Mouse (Mus musculus) frontal cortex, postnatal 14 days (tissue): ENCODE data around the gene Rsrc1.

ENCODE experiments used
- DNase-seq, 2 experiments: peaks; one replicate each; pipeline ENCODE4 v3.0.0; 2022; ENCODE audit warnings: low spot score in 2 of 2

The Rsrc1 gene

DNA sequence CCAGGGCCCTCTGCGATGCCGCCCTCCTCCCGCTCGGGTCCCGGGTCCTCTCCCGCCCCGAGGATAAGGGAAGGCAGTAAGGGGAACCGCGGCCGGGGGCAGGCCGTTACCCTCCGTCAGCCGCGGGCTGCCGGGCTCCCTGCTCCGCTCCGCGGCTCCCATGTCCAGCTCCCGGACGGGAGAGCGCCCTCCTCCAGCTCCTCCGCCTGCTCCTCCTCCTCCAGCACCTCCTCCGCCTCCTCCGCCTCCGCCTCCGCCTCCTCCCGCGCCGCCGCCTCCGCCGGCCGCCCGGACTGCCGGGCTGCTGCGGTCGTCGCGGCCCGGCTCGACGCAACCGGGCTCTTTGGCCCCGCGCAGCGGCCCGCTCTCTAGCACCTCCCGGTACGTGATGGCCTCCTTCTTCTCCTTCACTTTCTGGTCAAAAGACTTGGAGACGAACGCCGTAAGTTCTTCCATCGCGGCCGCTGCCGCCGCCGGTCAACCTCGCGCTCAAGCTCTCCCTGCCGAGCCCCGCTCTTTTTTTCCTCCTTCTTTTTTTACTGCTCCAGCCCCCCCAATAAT lies at the start of gene Rsrc1:
TSS of gene Rsrc1 (plus strand) at position 290 of the 561 bp plus-strand sequence.
- no peak for DNase-seq

DNA sequence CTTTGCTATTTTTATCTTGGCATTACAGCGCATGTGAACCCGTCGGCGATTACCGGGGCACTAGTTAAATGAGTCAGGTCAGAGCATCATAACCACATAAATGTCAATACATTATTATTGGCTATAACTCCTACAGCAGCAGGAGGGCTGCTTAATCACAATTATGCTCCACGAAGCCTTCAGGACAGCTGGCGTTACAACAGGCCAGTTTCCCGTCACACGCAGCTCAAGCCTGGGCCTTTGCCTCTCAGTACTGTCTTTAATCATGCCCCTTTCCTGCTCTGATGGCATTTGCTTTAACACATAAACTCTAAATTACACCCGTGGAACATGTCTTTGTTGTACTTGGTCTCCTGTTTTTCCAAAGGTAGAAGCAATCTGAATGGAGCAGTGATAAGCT lies 41.5 kb upstream of the Rsrc1 start:
- no peak for DNase-seq

DNA sequence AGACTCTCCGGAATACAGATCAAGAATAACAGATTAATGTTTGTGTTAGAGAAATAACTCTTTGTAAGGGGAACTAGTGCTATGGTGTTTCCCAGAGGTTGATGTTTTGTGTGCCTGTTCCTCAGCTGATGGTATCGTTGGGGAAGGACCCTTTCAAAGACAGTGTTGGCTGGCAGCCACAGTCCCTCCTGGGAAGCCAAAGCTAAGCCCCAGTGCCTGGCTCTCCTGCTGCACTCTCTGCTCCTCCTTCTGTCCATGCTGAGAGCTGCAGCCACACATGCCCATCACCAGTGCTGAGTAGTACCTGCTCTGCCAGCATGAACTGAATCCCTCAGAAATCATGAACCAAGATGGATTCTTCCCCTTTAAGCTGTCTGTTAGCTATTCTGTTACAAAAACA lies 26.1 kb upstream of the Rsrc1 start:
- DNase-seq: no peak

DNA sequence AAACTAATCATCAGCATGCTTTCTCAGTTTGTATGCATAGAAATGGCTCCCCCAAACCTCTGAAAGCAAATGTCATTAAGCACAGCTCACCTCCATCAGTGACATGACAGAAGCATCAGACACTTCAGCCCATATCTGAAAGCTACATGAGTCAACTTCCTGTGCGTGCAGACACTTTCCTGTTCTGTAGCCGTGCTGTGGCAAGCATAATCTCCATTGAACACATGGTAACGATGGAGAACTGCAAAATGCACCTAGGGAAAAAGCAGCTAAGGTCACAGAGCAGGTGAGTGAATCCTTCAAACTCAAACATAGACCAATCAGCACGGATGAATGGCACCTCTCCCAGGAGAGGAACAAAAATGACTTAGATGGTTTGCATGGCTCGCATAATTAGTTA lies 21.2 kb upstream of the Rsrc1 start:
- DNase-seq: no peak

DNA sequence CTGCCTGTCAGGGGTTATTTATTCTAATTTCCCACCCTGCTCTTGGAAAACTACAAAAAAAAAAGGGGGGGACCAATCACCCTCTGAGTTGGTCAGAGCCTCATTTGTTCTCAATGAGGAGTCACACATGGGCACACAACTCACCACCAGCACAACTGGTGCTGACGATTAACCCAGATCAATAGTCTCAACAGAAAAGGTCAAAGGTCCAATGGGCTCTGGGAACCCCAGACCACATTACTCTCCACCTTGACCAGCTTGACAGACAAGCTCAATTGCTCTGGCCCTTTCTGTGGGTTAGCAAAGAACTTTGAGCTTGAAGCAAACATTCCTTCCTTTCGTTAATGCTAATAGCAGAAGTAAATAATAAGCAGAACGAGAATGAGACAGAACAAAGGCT lies 16.3 kb upstream of the Rsrc1 start:
- DNase-seq: no peak

DNA sequence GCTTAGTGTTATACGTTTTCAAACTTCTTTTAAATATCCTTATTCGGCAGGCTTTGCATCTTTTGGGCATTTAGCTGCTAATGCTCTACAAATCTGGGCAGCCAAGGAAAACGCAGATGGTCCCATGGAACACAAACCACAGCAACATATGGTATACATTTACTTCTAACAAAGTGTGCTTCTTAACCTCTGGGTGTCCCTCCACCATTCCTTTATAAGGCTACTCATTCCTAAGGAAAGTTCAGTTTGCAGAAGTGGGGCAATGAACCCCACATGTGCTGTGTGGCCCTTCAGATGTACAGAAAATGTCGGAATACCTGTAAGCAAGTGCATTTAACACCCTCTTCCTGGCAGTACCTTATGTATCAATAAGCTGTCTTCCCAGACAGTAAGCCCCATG lies 13.7 kb upstream of the Rsrc1 start:
- DNase-seq: no peak

DNA sequence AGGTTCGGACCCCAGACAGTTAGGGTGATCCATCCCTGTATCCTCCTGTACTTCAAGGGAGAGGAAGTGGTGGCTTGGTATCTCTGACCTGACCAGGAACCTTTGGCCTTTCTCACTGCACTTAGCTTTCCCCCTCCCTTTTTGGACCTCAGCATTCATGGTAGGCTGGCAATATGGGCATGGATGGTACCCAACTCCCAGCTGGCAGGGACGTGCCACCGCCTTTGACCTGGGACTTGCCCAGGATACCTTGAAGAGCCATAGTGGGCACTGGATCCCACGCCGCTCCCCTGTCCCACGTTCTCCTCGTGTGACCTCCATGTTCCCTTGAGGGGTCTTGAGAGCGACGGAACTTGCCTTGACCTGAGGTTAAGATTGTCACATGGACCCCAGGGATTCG lies 10.9 kb upstream of the Rsrc1 start:
- no peak for DNase-seq

DNA sequence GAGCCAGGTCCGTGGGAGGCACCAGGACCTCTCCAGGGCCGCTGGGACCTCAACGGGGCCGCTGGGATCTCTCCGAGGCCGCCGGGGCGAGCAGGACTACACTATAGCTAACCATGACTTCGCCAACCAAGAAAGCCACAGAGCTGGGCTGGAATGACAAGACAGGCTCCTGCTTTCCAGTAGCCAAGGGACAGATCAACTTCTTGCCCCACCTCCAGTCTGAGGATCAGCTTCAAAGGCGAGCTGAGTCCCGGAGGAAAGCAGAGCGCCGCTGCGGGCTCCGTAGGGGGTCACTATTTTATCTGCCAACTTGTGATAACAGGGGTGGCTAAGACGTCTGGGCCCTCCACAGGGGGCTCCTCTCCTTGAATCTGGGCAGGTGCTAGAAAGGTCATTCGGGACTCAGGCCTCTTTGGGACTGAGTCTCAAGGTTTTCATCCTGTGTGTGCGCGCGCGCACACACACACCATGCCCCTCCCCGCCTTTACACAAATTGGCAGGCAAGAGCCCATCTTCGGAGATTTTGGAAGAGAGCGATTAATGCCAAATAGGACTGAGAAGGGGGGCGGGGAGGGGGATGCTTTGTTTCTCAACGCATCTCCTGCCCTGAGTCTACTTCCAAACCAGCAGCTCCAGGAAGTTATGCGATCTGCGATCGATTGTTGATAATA lies 10.4 kb upstream of the Rsrc1 start:
- no peak for DNase-seq

DNA sequence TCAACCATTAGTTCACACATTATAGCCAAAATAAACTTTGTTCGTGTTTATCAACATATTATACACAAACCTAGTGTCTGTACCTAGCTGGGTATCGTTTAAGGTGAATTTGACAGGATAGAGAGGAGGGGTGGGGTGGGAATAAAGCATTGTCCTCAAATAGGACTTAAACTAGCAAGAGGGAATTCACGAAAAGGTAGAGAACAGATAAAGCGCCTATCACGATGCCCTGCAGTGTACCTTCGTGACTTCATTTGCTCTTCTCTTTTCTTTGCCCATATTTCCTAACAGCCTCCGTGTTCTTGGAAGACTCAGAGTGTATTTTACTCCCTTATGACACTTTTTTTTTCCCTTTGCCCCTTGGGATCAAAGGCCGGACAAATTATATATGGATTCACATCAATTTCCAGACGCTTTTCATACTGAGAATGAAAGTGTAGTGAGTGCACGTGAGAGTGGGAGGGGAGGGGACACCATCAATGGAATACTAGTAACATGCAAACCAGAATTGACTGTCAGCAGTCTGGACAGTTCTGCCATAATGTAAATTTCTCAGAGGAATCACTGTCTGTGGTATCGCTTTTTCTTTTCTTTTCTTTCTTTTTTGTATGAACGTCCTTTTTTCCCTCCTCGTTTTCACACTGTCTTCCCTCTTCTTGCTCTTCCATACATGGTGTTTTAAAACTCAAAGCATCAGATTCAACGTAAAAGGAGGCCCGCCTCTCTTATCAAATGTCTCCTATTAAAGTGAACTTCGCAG lies 8.8 kb upstream of the Rsrc1 start:
- no peak for DNase-seq

DNA sequence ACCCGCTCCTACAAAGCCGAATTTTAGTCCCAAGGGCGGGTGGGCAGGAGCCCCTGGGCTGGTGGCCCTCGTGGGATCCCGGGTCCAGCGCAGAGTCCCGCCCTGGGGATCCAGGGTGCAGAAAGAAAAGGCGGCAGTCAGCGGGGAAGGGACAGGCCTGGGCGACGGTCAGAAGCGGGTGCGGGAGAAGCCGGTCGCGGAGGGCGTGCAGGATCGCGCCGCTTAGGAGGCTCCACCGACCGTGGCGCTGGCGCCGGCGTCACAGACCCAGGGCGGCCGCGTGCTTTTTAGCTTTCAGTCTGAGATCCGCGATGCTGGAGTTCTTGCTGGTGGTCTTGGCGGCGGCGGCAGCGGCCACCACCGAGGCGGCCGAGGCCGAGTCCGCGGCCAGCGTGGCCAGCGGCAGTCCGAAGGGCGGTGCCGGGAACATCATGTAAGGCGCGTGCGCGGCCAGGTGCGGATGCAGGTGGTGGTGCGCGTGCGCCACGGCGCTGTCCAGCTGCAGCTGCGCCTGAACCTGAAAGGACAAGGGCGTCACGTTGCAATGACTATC lies 7.7 kb upstream of the Rsrc1 start:
- DNase-seq: no peak

DNA sequence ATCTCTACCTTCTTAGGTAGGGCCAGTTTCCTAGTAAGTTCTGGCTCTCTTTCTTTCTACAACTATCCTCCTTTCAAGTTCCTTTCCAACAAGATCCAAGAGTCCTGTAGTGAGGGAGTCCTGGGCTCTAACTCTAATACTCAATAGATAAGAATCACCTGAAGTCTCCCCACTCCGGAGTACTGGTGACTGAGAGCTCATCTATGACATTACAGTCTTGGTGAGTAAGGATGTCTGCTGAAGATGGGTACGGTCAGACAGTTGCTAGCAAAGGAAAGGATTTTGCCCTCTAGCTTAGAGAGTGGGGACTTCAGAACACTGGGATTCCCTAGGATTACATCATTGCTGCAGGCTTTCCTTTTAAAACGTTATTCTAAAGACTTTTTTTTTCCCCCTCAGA lies 6.7 kb upstream of the Rsrc1 start:
- no peak for DNase-seq

DNA sequence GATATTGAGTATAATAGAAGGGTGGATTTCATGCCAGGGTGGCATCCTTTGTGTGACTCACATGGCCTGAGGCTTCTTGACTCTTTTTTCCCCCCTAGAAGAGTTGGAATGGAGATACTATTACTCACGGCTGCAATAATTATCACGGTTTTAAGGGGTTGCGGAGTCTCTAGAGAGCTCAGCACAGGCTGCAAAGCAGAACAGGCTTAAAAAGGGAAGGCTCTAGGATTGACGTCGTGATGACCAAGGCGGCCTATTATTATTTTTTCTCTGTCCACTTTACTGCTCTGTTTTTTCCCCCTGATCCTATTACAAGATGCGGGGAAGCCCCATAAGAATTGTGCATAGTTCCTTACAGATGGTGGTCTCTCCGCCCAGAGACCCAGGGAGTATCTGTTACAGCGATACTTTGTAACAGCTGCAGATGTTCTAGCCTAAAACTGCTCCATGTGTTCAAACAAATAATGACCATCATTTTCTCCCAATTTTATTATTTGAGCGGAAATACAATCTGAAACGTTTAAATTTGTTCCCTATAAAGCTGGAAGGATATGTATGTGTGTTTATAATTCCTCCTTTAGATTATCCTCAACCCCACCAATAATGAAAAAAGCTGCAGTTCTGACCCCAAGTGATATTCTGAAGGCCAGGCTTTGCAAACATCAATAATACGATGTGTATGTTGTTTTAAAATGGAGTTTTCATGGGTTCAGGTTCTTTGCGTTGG lies 4.1 kb upstream of the Rsrc1 start:
- no peak for DNase-seq

DNA sequence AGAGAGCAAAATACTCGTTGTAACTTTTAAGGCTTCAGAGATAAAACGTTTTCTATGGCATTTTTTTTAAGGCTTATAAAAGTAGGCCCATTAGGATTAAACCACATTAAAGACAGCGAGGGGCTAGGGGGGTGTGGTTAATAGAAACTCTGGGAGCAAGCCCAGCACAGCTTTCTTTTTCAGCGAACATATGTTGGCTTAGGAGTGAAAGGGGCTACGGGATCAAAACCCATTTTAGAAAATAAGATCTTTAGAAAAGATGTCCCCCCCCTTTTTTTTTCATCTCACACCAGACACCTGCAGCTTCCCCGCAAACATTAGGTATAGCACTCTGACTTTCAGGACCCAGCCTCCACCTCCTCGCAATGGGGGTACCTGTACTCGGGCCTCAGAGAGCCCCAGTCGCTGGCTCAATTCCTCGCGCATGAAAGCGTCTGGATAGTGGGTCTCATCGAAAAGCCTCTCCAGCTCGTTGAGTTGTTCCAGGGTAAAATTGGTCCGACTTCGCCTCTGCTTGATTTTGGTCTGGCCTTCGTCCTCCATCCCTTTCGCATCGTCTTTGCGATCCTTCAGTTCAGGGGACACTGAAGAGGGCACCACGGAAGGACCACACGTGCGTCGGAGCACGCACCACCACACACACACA lies 3.3 kb upstream of the Rsrc1 start:
- DNase-seq: no peak

DNA sequence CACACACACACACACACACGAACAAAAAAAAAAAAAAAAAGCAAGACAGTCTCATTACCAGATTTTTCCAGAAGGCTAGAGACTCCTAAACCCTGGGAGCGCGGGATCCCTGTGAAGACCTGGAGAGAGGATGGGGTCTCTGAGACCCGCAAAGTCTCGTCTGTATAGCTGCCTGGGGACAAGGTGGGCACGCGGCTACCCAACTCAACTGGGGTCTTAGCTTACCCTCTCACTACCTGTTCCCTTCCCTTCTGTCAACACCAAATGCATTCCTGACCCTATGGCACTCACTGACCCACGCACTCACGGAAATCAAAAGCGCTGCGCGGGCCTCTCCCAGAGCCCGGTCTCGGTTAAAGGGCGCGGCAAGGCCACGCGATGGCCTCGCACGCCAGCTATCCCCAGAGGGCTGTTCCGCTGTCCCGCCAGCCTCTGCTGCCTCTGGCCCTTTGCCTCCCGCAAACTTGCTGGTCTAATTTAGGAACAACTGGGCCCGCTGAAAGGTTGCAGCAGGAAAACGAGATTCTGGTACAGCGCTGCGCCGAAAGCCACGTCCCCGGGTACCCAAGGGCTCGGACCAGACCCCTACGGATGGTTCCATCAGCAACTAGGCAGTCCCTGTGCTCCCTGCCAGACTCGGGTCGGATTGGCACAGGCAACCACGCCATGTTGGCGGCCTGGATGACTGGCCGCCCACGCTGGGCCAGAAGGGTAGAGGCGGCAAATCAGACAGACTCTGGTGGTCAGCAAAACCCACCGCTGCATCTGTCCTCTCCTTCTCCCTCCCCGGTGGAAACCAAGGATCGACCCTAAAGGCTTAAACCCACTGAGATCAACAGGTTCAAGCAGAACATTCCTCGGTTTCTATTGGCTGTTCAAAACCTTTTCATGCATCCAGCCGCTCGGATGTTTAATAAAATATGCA lies 2.5 kb upstream of the Rsrc1 start:
- no peak for DNase-seq

DNA sequence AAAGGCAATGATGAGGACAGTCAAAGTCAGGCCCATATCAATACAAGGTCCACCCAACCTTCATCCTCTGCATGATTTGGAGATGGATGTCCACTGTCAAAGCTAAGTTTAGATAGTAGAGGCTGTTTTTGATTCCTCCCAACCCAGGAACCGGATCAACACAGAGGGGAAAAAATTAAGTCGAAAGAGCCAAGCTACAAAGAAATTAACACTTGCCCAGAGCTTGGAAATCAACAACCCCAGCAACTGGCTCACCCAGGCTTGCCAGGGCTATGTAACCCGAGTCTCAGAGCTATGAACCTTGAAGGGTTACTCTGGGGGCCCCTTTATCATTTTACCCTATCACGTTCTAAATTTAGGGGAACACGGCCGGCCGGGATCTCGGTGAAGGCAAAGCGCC lies 1.7 kb upstream of the Rsrc1 start:
- no peak for DNase-seq

DNA sequence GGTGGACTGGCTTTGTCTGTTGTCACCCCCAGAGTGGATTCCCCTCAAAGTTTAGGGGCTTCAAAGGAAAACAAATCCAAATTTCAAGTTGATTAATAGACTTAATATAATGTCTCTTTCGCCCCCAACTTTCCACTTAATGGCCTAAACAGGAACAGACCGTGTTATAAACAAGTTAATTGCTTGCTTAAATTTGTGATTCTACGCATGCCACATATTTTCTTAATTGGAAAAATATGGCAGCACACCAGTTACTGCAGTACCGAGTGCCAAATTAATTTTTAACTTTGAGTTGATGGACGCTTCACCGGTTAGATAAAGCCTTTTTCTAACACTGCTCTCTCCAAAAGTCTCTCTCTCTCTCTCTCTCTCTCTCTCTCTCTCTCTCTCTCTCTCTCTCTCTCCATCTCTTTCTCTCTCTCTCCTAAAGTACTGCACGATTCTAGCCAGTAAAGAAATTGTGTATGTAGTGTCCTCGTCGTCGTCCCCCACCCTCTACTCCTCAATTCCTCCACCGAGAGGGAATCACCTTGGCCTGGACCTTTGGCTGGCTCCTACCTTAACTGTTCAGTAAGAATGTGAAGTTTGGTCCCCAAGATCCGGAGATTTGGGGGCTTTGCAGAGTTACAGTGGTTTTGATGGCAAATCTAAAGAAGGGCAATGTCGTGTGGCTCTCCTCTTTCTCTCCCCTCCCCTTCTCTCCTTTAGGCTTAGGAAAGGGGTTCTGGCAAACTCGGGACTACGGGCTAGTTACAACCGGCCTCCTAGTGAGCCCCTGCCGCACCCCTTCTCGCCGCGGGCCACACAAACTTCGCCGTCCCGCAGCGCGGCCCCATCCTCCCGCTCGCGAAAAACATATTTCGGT lies 847 bp upstream of the Rsrc1 start:
- no peak for DNase-seq

DNA sequence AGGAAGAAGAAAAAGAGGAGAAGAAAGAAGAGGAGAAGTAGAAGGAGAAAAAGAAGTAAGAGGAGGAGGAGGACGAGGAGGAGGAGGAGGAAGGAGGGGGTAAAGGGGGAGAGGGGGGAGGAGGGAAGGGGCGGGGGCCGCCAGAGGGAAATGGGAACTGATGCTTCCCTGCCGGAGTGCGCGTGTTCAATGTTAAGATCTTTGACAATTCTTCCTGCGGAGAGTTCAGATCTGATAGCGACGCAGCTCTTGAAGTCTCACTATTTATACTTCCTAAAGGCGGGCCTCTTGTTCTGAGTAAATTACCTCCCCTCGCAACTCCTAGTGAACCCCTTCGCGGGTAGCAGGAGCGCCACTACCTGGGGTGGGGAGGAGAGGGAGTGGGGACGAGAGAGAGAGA lies 516 bp downstream of the Rsrc1 start, which contains the start of gene Shox2:
TSS of gene Shox2 (minus strand) at position 66 of the 400 bp plus-strand sequence.
- no peak for DNase-seq

DNA sequence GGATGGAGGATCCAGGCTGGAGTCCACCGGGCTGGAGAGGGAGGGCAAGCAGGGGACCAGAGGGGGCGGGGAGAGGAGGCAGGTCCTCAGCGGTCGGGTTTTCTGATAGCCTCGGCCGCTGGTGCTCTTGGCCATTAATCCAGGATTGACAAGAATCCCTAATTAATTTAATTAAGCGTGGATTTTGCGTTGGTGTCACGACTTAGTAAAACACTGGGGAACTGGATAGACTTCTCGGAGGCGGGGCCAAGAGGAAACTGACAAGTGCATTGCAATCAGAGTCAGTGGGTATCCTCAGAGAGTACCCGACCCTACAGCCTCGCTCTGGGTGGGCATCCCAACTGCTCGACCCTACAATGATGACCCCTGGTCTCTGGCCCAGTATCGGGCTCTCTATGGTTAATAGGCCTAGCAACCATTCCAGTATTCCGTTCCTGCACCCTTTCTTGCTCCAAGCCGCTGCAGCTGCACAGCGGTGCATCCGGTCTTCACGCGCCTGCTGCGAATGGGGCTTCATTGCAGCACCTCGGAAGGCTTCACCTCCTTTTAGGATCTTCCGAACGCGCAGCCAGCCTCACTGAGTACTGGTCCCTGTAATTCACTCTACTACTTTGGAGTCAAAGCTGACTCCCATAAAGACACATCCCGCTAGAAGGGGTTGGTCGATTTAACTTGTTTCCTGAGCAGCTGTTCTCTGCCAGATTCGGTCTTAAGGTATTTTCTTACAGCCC lies 1.2 kb downstream of the Rsrc1 start:
- DNase-seq: no peak

DNA sequence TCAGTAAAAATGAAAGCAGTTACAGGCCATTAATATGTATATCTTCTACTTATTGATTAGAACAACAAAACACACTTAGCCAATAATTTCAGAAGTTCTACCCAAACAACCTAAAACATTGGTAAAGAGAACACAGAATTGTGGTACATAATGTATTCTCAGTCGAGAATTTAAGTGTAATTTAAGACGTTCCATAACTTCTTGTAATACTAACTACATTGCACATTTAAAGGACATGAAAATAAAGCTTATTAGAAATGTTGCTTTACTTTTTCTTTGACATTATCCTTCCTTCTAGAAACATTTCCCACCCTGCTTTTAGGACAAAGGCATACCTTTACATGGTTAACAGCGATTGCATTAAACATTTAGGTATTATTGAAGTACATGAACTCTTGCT lies 2.3 kb downstream of the Rsrc1 start:
- DNase-seq: no peak
